Mouse (Mus musculus): ENCODE results near the gene Evi5.

DNA sequence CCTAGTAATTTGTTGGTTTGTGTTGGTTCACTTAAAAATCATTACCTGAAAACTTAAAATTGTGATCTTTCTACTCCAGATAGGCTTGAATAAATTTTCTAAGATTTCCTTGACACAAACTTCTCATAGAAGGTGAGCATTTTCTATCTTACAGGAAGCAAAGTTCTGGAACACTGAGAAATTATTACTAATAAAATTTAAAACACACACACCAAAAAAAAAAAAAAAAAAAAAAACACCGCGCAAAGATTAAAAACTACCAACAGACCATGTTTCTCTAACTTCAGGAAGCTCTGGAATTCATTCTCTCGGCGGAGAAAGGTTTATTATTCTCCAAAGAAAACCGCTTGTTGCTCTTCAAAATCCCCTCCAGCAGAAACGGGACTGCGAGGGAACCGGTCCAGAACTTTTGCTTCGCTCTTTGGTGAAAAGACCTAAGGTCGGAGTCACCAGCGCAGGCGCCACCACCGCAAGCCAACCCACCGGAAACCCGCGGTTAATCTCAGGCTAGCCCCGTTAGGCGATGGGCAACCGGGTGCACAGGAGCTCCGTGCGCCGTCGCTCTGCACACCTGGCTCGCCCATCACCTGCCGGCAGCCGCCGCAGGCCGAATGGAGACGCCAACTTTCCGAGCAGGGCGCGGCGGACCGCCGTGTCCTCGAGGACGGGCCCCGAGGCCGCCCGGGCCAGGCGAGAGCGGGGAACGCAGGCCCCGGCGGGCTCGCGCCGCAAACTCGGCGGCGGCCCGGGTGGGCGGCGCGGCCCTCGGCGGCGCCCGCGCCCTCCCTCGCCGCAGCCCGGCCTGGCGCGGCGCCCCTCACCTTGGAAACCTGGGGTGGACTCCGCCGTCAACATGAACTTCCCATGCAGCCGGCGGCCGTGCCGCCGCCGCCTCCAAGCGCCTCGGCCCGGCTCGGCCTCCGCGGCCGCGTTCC is 6.7 kb downstream of the Evi5 start:
- TF ChIP-seq E2F4 (IDR thresholded peaks at IDR 0.05; ENCODE audit: insufficient read depth) (no peak), POLR2A (IDR thresholded peaks at IDR 0.05; ENCODE audit: insufficient read length, low read depth) (peak; percentile 73), TCF12 (IDR thresholded peaks at IDR 0.05; ENCODE audit: insufficient read depth, poor library complexity, severe bottlenecking) (no peak), CEBPB (IDR thresholded peaks at IDR 0.05; ENCODE audit: insufficient read depth, poor library complexity, severe bottlenecking) (no peak), MYOD1 (IDR thresholded peaks at IDR 0.05; ENCODE audit: control insufficient read depth in 1 of 3, insufficient read length in 2 of 3, low read depth in 2 of 3) (peak in 1 of 3 experiments; percentile 65)

Data from myocyte (in vitro differentiated cells).